Mouse (Mus musculus) retina, embryonic 14.5 days (tissue): ENCODE results near the gene Dvl1.

Experiments
- DNase-seq: peaks from one replicate; pipeline ENCODE4 v3.0.0-alpha.2; 2015; ENCODE audit warnings: low spot score

Dvl1 gene

DNA sequence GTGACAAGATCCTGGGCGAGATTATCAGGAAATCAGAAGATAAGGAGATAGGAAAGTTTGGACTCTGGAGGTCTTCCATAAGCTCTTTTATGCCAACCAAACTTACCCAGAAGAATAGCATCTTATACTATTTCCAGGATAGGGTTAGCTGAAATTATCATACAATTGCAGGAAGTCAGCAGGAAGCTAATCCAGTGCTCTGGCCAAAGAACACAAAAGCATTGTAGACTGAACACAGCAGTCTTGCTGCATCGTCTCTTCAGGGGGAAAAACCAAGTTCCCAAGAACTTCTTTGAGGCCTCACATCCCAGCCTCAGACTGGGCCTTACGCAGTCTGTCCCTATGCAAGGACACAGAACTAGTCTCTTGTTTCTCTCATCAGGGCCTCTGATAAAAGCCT lies 36.4 kb downstream of the Dvl1 start:
- DNase-seq: no peak

DNA sequence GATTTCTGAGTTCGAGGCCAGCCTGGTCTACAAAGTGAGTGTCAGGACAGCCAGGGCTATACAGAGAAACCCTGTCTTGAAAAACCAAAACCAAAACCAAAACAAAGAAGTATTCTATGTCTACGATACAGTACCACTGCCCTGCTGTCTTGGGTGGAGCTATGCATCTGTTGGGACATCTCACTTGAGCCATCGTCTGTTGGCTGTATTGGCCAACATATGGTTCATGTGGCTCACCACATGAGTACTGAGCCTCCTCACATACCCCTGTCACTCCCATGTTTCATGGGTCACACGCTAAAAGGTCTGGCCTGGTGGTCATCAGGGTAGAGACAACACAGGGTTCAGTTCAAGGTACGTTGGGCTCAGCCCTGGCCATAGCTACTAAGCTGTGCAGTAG lies 39.1 kb downstream of the Dvl1 start:
- DNase-seq: no peak

DNA sequence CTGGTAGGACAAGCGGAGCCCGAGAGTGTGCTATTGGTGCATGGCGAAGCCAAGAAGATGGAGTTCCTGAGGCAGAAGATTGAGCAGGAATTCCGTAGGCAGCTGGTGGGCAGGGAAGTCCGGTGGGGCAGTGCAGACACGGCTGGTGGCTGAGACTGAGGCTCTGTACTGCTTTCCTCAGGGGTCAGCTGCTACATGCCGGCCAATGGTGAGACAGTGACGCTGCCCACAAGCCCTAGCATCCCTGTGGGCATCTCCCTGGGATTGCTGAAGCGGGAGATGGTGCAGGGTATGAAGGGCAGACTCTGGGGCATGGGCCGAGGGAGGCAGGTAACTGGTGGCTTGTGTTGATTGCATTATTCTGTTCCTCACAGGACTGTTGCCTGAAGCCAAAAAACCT lies 40.5 kb downstream of the Dvl1 start:
- no peak for DNase-seq

DNA sequence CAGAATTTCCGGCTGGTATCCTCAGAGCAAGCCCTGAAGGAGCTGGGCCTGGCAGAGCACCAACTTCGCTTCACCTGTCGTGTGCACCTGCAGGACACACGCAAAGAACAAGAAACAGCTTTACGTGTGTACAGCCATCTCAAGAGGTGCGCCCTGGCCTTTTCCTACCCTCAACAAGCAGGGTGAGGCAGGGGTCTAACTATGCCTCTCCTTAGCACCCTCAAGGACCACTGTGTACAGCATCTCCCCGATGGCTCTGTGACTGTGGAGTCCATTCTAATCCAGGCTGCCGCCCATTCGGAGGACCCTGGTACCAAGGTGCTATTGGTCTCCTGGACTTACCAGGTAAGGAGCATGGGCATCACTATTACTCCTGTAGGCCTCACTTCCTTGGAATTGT lies 41.0 kb downstream of the Dvl1 start:
- no peak for DNase-seq

DNA sequence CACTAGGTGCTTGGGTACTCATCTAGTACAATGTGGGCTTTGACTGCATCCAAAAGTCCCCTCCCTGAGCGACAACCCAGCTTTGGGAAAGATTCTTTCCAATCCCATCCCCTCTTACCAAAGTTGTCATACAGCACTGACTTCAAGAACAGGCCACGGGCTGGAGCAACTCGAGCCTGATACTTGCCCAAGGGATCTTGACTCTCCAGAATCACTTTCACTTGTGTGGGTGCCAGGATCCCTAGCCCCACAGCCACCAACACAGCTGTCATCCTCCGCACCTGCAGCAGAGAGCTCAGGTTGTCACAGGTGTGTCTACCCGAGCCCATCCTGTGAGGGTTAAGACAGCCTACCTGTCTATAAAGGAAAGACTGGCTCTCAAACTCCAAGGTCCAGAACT lies 42.1 kb downstream of the Dvl1 start:
- no peak for DNase-seq

DNA sequence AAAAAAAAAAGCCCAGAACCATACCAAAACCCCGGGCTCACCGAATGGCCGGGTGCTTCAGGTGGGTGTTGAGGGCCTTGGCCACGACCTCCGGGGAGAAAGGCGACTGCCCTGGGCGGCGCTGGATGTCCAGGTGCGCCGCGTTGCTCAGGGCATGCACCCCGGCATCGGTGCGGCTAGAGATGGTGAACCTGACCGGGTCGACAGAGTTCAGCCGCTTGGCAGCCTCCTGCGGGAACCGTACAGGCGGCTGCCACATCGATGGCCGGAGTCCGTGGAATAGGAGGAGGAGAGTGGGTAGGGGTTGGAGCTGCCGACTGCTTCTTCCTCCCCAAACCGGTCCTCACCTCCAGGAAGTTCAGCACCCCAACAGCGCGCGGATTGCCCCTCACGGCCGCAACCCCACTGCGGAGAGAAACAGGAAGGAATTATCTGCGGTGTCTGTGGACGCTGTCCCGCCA lies 43.8 kb downstream of the Dvl1 start:
- DNase-seq: peak; percentile 10

DNA sequence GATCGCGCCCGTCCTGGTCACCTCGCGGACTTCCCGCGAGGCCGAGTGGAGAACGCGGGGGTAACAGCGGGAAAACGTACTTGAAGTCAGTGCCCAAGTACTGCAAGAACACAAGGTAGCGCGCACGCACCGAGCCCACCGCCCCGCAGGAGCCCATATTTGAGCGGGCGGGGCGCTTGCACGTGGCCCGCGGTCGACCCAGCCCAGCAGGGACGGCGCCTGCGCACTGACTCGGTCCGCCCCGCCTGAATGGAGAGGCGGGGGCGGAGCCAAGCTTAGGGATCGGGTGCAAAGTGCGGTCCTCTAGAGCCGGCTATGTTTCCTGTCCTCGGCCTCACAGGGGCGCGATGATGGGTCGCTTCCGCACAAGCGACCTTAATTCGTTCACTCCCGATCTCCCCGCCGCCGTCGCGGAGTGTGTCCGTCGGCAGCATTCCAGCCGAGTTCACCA lies 44.4 kb downstream of the Dvl1 start, which contains the start of the genes Pusl1 and Acap3:
Gene Pusl1, minus strand, starts transcription at position 231 of the 451 bp plus-strand sequence.
Gene Acap3, plus strand, starts transcription at position 272 of the 451 bp plus-strand sequence.
- peak; percentile 99 for DNase-seq

DNA sequence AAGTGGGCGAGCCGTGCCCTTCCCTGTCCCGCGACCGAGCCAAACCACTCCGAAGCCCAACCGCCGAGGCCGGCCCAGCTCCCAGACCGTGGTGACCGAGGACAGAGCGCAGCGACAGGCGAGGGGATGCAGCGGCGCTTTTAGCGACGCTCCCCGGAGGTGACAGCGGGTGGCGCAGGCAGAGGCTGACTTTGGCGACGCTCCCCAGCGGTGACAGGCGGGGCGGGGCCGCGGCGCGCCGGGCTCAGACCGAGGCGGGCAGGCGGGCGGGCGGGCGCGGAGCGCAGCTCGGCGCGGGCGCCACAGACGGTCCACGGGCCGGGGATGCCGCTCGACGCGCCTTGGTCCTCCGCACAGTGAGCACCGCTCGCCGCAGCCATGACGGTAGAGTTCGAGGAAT lies 44.8 kb downstream of the Dvl1 start:
- peak; percentile 86 for DNase-seq

DNA sequence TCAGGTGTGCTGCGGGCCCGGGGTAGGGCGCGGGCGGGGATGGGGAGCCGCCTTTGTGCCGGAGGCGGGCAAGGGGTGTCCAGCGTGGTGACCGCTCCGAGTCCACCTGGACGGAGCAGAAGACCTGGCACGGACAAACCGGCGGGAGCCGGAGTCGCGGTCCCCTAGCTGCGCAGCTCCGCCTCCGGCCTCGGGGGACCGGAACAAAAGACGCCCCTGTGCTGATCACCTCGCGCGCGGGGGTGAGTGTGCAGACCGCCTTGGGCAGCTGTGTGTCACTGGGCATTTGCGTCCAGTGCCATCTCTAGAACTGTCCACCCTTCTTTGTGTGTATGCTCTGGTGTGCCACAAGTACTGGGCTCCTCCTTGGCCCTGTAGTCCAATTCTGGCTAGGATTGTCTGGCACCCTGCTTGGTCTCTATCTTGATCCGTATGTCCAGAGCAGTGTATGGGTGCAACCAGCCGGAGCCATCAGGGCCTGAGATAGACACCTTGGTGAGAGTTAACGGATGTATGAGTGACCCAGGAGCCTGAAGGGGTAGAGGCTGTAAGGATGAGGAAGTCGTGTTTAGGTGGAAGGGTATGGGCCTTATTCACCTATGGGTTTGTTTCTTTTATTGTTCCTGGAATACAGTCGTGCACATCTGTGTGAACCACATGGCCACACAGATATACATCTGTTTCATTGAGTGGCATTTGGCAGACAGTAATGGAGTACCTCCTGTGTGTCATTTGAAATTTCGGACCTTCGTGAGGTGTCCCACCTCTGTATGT lies 45.4 kb downstream of the Dvl1 start:
- peak; percentile 55 for DNase-seq

DNA sequence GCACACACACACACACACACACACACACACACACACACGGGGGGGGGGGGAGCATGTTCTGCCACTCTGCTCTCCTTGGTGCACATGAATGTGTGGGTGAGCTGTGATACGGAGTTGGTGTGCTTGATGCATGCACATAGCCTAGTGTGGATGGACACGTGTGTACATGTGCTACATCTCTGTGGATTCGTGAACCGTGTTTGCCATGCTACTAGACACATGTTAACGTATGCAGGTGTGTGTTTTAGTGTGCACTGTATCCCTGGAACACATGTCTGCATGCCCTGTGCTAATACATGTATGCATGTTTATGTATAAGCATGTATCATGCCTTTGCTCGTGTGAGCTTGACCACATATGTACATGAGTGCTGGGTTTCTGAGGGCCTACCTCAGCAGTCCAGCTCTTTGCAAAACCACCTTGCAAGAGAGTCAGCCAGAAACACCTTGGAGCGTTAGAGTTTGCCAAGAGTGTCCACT lies 46.0 kb downstream of the Dvl1 start:
- DNase-seq: no peak

DNA sequence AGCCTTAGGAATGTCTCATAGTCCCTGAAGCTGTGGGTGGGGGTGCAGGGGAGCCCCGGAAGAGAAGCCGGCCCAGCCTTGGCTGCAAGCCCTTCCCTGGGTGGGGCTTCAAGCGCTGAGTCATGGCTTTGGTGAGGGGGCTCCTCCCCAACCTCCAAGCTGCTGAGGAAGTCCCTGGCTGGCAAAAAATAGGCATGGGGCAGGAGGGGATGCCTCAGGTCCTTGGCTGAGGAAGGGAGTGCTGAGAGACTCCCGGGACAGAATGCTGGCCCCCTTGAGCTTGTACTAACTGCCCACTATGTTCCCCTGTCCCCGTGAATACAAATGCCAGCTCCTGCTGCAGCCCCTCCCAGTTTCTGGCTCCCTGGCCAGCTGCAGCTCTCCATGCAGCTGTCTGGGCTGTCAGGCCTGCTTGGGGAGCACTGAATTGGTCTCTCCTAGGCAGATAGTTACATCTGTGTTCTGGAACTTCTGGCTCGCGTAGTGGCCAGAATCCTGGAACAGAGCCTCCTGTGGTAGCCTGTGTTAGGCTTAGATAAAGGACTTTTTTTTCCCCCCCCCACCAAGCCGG lies 47.2 kb downstream of the Dvl1 start:
- no peak for DNase-seq

DNA sequence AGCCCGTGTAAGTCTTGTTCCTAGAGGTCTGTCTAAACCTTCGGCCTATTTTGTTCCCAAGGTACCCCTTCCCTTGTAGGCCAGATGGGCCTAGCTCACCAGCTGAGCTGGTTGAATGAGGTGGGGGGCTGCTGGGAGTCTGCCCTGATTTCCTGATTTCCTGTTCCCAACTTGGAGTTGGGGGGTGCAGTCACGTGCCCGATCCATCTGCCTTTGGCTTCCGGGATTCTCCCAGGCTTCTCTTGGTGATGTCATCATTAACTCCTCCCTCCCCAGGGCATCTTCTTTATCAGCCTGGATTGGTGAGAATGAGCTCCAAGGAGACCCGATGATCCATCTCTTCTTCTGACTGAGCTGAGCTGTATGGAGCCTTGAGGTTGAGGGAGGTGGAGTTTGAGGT lies 48.0 kb downstream of the Dvl1 start:
- DNase-seq: peak; percentile 68

DNA sequence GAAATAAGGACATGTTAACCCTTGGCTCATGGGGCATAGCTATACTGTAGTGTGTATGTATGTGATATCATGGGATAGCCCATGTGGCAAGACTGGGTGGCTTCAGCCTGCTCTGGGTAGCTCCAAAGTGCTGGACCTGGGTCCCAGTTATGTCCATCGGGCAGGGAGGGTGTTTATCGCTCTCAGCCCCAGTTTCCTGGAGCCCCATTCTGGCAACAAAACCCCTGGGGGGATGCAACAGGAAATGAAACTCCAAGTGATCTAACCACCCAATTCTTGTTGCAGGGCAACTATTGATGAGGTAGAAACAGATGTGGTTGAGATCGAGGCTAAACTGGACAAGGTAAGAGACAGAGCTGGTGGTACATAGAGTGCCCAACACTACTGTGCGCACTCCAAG lies 48.6 kb downstream of the Dvl1 start:
- no peak for DNase-seq

DNA sequence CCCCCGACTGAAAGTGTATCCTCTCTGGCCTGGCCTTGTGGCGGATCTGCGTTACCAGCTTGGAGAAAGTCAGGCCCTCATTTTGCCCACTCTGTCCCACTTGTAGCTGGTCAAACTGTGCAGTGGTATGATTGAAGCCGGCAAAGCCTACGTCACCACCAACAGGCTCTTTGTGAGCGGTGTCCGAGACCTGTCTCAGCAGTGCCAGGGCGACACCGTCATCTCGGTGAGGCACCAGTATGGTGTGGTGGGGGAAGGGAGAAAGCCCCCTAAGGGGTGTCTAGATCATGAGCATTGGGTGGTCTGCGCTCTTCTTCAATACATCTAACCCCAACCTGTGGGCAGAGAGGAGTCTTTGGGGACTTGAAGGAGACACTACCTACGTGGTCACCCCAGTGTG lies 49.3 kb downstream of the Dvl1 start:
- no peak for DNase-seq

DNA sequence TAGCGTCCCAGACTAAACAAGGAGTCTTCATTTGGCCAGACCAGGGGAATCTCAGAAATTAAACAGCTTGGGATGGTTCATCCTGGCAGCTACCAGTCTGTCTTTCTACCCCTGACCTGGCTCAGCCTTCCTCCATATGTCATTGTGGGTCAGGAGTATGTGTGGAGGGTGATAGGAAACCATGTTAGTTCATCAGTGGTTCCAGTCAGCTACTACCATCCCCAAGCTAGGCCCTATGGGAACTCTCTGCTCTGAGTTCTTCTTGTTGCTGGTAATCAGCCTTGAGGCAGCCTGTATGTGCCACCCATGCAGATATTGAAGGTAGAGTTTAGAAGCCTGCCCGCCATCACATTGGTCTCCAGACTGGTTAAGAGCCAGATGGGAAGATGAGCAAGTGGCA lies 51.1 kb downstream of the Dvl1 start:
- no peak for DNase-seq

DNA sequence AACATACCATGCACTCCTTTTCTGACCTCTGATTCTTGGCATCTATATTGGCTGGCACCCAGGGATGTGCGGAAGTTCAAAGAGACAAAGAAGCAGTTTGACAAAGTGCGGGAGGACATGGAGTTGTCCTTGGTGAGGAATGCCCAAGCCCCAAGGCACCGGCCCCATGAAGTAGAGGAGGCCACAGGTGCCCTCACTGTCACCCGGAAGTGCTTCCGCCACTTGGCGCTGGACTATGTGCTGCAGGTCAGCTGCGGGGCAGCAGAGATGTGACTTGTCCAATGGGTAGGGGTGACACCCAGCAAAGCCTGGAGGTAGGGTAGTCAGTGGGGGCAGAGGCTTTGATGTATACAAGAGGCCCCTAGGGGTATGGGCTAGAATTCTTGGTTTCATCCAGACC lies 52.2 kb downstream of the Dvl1 start:
- no peak for DNase-seq

DNA sequence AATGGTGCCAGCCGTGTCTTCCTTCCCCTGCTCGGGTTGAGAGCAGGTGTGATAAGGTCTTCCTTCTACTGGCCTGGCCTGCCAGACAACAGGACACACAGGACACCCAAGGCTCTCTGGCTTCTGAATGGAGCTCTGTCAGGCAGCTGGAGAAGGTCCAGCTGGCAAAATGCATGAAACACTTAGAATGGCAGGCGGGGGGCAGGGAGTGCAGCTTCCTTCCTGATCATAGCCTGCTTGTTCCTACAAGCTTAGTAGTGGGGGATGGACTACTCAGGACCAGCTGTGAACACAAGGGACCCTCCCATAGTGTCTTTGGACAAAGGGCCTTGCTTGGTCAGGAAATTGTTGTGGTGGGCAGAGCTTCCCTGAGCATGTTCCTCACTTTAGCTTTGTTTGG lies 54.0 kb downstream of the Dvl1 start:
- no peak for DNase-seq

DNA sequence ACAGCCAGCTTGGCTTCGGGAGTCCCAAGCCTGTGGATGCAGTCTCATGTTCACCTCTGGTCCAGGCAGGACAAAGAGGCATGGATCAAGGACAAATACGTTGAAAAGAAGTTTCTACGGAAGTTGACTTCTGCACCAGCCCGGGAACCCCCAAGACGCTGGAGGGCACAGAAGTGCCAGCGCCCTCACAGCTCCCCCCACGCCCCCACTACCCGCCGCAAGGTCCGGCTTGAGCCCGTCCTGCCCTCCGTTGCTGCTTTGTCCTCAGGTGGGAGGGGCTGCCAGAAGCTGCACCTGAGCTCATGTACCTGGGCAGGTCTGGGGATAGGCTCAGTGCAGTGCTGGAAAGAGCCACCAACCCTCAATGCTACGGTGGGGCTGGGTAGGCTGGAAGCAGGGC lies 56.0 kb downstream of the Dvl1 start:
- no peak for DNase-seq

DNA sequence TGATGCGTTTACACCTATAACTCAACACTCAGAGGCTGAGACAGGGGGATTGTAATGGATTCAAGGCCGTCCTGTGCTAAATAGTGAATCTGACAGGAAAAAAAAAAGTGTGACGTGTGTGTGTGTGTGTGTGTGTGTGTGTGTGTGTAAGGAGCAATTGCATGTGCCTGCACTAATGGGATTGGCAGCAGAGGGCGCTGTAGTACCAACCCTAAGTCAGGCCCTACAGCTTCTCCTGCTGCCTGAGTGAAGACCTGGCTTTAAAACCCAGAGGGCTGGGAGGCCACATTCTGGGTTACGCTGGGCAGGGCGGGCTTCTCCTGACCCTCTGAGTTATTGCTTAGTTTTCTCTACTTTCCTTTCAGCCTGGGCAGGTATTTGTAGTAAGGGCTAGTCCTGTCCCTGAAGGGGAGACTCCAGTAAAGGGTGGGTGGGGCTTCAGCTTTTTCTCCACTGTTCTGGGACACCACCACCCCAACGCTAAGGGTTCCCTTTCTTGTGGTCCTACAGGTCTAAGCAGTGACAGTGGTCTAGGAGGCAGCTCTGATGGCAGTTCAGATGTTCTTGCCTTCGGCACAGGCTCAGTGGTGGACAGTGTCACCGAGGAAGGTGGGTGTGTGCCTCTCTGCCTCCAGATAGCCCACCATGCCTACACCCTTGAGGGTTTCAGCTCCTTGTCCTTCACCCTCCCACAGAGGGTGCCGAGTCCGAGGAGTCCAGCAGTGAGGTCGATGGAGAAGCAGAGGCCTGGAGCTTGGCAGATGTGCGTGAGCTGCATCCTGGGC lies 57.3 kb downstream of the Dvl1 start:
- peak; percentile 28 for DNase-seq

DNA sequence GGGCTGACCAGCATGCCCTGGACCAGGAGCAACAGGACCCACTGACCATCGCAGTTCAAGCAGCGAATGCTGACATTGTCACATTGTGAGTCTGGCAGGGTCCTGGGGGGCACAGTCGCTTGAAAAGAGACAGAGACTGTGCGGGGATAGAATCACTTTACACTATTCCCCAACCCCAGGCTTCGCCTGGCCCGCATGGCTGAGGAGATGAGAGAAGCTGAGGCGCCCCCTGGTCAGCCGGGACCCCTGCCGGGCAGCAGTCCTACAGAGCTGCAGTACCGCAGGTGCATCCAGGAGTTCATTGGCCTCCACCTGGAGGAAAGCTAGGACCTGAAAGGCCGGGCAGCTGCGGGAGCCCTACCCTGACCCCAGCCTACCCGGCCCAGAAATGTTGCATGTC lies 58.4 kb downstream of the Dvl1 start:
- no peak for DNase-seq

DNA sequence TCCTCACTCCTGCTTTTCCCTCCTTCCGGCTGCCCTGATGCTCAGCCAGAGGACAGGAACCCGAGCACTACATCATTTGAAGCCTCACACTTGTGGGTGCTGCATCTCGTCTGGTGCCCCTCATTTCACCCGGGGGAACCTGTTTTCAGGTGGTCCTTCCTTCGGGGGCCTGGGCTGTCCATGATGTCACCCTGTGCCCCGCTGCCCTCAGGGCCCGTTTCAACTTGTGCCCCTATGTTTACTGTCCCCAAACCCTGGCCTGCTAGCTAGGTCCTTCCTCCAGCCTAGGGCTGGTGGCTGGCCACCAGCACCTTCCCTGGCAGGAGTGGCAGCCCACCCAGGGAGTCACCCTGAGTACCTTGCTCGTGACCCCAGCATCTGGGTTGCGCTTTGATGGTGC lies 58.9 kb downstream of the Dvl1 start:
- DNase-seq: no peak

DNA sequence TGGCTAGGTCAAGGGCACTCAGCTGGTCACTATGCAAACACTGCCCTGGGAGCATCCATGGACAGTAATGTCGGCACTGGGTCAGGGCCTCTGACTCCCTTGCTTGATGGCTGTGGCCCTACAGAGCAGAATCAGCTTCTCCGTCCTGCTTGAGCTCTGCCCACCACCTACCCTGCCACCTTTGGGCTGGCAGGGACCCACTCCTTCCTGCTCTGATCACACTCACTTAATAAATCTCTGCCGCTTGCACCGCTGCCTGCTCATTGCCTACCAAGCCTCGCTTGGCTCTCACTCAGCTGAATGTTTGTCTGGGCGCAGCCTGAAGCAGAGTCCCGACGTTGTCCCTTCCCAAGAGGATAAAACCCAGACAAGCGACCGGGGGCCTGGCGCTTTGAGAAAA lies 59.8 kb downstream of the Dvl1 start:
- DNase-seq: no peak

DNA sequence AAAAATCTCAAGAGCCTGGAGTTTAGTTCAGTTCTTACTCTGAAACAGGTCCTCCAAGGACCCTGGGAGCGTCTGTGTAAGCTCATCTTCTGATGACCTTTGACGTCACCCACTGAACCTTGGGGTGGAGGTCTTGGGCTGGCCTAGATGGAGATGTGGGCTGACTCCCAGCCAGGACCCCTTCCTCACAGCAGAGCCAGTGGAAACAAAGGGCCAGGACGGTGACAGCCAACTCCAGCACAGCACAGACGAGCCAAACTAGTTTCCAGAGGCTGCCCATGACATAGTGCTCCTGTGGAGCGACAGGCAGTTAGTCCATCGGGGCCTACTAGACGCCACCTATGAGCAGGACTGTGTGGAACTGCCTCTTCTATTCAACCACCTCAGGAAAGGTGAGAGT lies 61.1 kb downstream of the Dvl1 start:
- DNase-seq: peak; percentile 32
